ENCODE assay signal across 10 mouse cellular contexts in genomic region chr17:80683821-80684576, GRCm38 (mm10). TPM values are rescaled to one million over a fixed set of nuclear protein-coding genes. Genes with fewer than 3 reads are reported as not detected.
DNase-seq lines count a peak whose midpoint lies in the region; ATAC-seq and TF ChIP-seq lines count a peak whose summit lies in the region.
"Had no signal": no experiment of that assay in that cellular context is flagged by ENCODE, and none has a peak within 500 bp of the region (broad histone marks: within the 10 kb centered on the region; RNA-seq: fewer than 3 reads in every experiment).

No protein-coding gene starts in this region.

- TF ChIP-seq CTCF in liver, adult 2 months (IDR thresholded peaks at IDR 0.05; ENCODE audit: low read depth, low read length) = peak; percentile 33
- peak; percentile 68 for TF ChIP-seq CTCF in liver, postnatal 0 days (IDR thresholded peaks at IDR 0.05; ENCODE audit: low read depth)

- peaks cover 21% of the 10 kb centered on the region; the same call in 1 of the 2 replicates for H3K79me2 ChIP-seq in liver, adult 2 months (ENCODE audit: control insufficient read depth, insufficient read depth, low read length)

- H3K27me3 ChIP-seq in liver, adult 2 months (ENCODE audit: control insufficient read depth, insufficient read depth, low read length) = no peaks in the 10 kb centered on the region
- H3K27me3 ChIP-seq in hindbrain, embryonic 14.5 days (ENCODE audit: control insufficient read depth, insufficient read depth, low read length) = no peaks in the 10 kb centered on the region
- H3K27me3 ChIP-seq in liver, postnatal 0 days (ENCODE audit: insufficient read depth, low read length) = no peaks in the 10 kb centered on the region
- no peaks in the 10 kb centered on the region for H3K27me3 ChIP-seq in stomach, embryonic 16.5 days (ENCODE audit: control insufficient read depth, insufficient read depth, low read length)
- H3K27me3 ChIP-seq: embryonic facial prominence, embryonic 15.5 days; neural tube, embryonic 13.5 days had no signal

- TF ChIP-seq POLR2A in liver, adult 2 months (IDR thresholded peaks at IDR 0.05; ENCODE audit: extremely low read depth, insufficient read depth, low read length) = no peak

- no peaks in the 10 kb centered on the region for H3K9me3 ChIP-seq in hindbrain, embryonic 14.5 days (ENCODE audit: control insufficient read depth, low read length)
- no peaks in the 10 kb centered on the region for H3K9me3 ChIP-seq in liver, postnatal 0 days (ENCODE audit: low read length)
- H3K9me3 ChIP-seq in stomach, embryonic 16.5 days (replicated peaks; ENCODE audit: control insufficient read depth, low read length) = no peaks in the 10 kb centered on the region
- H3K9me3 ChIP-seq: embryonic facial prominence, embryonic 15.5 days; neural tube, embryonic 13.5 days had no signal

- no peak overlapping the region for H3K4me2 ChIP-seq in hindbrain, embryonic 14.5 days (replicated peaks)
- peak overlapping the region; percentile 24; the same call in 1 of the 2 replicates for H3K4me2 ChIP-seq in liver, postnatal 0 days (ENCODE audit: low read depth, low read length)
- no peak overlapping the region for H3K4me2 ChIP-seq in stomach, embryonic 16.5 days (ENCODE audit: low read depth, low read length)
- H3K4me2 ChIP-seq: embryonic facial prominence, embryonic 15.5 days; neural tube, embryonic 13.5 days had no signal

- DNase-seq in liver, adult 2 months (ENCODE audit: extremely low read depth, low read depth, low spot score) = peak; percentile 88
- DNase-seq in liver = no peak
- DNase-seq in cerebellum, postnatal 14 days = peak; percentile 58 to 64
- DNase-seq in hindbrain, embryonic 14.5 days (ENCODE audit: low spot score) = peak; percentile 30
- peak; percentile 54 for DNase-seq in liver, postnatal 0 days
- no peak for DNase-seq in ovary, adult 18-20 months (ENCODE audit: low spot score)
- DNase-seq in gastrocnemius, adult 8-10 months (ENCODE audit: low spot score in 2 of 2) = no peak

- H3K4me3 ChIP-seq in liver, adult 2 months (ENCODE audit: insufficient read depth, low read depth, low read length) = no peak overlapping the region
- no peak overlapping the region for H3K4me3 ChIP-seq in hindbrain, embryonic 14.5 days (replicated peaks; ENCODE audit: low read length)
- no peak overlapping the region for H3K4me3 ChIP-seq in liver, postnatal 0 days (ENCODE audit: low read depth, low read length)
- no peak overlapping the region for H3K4me3 ChIP-seq in stomach, embryonic 16.5 days (replicated peaks; ENCODE audit: low read length)
- H3K4me3 ChIP-seq: embryonic facial prominence, embryonic 15.5 days; neural tube, embryonic 13.5 days had no signal

- peaks cover 15% of the 10 kb centered on the region for H3K4me1 ChIP-seq in liver, adult 2 months (ENCODE audit: control insufficient read depth, insufficient read depth, low read length)
- 0 out of 2 replicates have a peak, but pooled peaks cover 6% of the 10 kb centered on the region for H3K4me1 ChIP-seq in hindbrain, embryonic 14.5 days (replicated peaks; ENCODE audit: control insufficient read depth, insufficient read depth, low read length)
- no peaks in the 10 kb centered on the region for H3K4me1 ChIP-seq in liver, postnatal 0 days (ENCODE audit: insufficient read depth)
- H3K4me1 ChIP-seq in stomach, embryonic 16.5 days (ENCODE audit: control insufficient read depth, insufficient read depth, low read length) = peaks cover 8% of the 10 kb centered on the region

- no peak for TF ChIP-seq EP300 in liver, postnatal 0 days (IDR thresholded peaks at IDR 0.05; ENCODE audit: low read depth)

- H3K9ac ChIP-seq in liver, adult 2 months (ENCODE audit: low read depth, low read length) = no peak overlapping the region
- no peak overlapping the region for H3K9ac ChIP-seq in hindbrain, embryonic 14.5 days
- H3K9ac ChIP-seq in liver, postnatal 0 days (replicated peaks) = no peak overlapping the region
- no peak overlapping the region for H3K9ac ChIP-seq in stomach, embryonic 16.5 days (ENCODE audit: low read length)
- H3K9ac ChIP-seq: embryonic facial prominence, embryonic 15.5 days; neural tube, embryonic 13.5 days had no signal

- peak overlapping the region; percentile 31; the same call in 1 of the 2 replicates for H3K27ac ChIP-seq in liver, adult 2 months (replicated peaks; ENCODE audit: insufficient read depth, low read depth, low read length)
- H3K27ac ChIP-seq in hindbrain, embryonic 14.5 days = no peak overlapping the region
- H3K27ac ChIP-seq in liver, postnatal 0 days (ENCODE audit: low read depth) = peak overlapping the region; percentile 64
- H3K27ac ChIP-seq in stomach, embryonic 16.5 days (ENCODE audit: low read length) = no peak overlapping the region
- H3K27ac ChIP-seq: embryonic facial prominence, embryonic 15.5 days; neural tube, embryonic 13.5 days had no signal

- WGBS in liver, adult 2 months = 4% methylated on average over 6 of the region's 6 CpGs
- WGBS in hindbrain, embryonic 14.5 days = 49% methylated on average over 6 of the region's 6 CpGs
- whole genome bisulfite sequencing in liver, postnatal 0 days (ENCODE audit: insufficient replicate concordance) = 40% methylated on average over 6 of the region's 6 CpGs
- WGBS in stomach, embryonic 16.5 days = 37% methylated on average over 6 of the region's 6 CpGs

- ATAC-seq in hindbrain, embryonic 14.5 days (ENCODE audit: low FRiP score) = no peak
- ATAC-seq in liver, postnatal 0 days = peak; percentile 89
- ATAC-seq in stomach, embryonic 16.5 days (ENCODE audit: insufficient read depth, low FRiP score) = peak; percentile 66; the same call in 1 of the 2 replicates

- H3K36me3 ChIP-seq in liver, adult 2 months (ENCODE audit: control insufficient read depth, insufficient read depth, low read length) = peaks cover 2% of the 10 kb centered on the region
- H3K36me3 ChIP-seq in hindbrain, embryonic 14.5 days (replicated peaks; ENCODE audit: control insufficient read depth, insufficient read depth) = no peaks in the 10 kb centered on the region
- 0 out of 2 replicates have a peak, but pooled peaks cover 2% of the 10 kb centered on the region for H3K36me3 ChIP-seq in liver, postnatal 0 days (replicated peaks; ENCODE audit: insufficient read depth, low read length)
- H3K36me3 ChIP-seq in stomach, embryonic 16.5 days (ENCODE audit: control insufficient read depth, insufficient read depth, low read length) = no peaks in the 10 kb centered on the region
- H3K36me3 ChIP-seq: embryonic facial prominence, embryonic 15.5 days; neural tube, embryonic 13.5 days had no signal

RNA-seq across cellular contexts. Expression of gene Map4k3, which starts 44.3 kb away (rescaled TPM):
- 22.9 and 23.6 TPM in 2 replicates for total RNA-seq in liver, adult 2 months (2014; rRNA removed)
- polyA plus RNA-seq in liver, adult 2 months (2012; rRNA removed) = 5.6 and 5.7 TPM in 2 replicates
- 38.2 and 40.7 TPM in 2 replicates for polyA plus RNA-seq in hindbrain, embryonic 14.5 days (2014; fragmentation: Nextera tagmentation; extraction: Ambion mirVana)
- polyA plus RNA-seq in liver, postnatal 0 days (2015; fragmentation: Nextera tagmentation; extraction: Ambion mirVana) = 5.5 and 5.9 TPM in 2 replicates
- 20.0 and 21.5 TPM in 2 replicates for polyA plus RNA-seq in stomach, embryonic 16.5 days (2015; fragmentation: Nextera tagmentation; extraction: Ambion mirVana)
- 10 to 100 TPM; 11.9 to 12.7 (median 12.4) TPM for total RNA-seq in gastrocnemius, adult 8-10 months (2022)

Comparison
In these comparisons a context has a peak if more than half of its experiments do, and no peak if none do; other contexts are left out.
1. DNase-seq: peak in liver, adult 2 months (single experiment), cerebellum, postnatal 14 days (2 of 2), hindbrain, embryonic 14.5 days (single experiment) and liver, postnatal 0 days (single experiment); none in liver (single experiment), ovary, adult 18-20 months (single experiment) and gastrocnemius, adult 8-10 months (0 of 2).
2. H3K27ac ChIP-seq: peak in liver, adult 2 months (single experiment) and liver, postnatal 0 days (single experiment); none in hindbrain, embryonic 14.5 days (single experiment) and stomach, embryonic 16.5 days (single experiment).